Mouse (Mus musculus) CH12.LX (cell line): ENCODE measurements around the gene 4930556J24Rik. TPM values are rescaled to one million over a fixed set of nuclear protein-coding genes. Genes with fewer than 3 reads are reported as not detected.
A peak's percentile ranks its signal among the peaks of the same experiment; 100 is the strongest.
"Not testable (repeated sequence)": the region's sequence is repeated elsewhere in the genome, so short reads cannot be mapped to it uniquely, and the experiment has no call there.

ENCODE experiments used
- DNase-seq: peaks from one replicate; pipeline ENCODE4 v3.0.0-alpha.2; 2013; ENCODE audit errors: extremely low read depth
- H3K27ac ChIP-seq: 2 replicates; pipeline ENCODE4 v1.5.1; 2012; ENCODE audit warnings: low read depth, mild to moderate bottlenecking, control low read depth, moderate library complexity; ENCODE audit not compliant: insufficient read depth
- H3K27me3 ChIP-seq: replicated peaks from 2 replicates; pipeline ENCODE3; 2012; ENCODE audit warnings: inconsistent platforms
- H3K36me3 ChIP-seq, 2 experiments: replicated peaks in 1 of 2; 2 replicates each; pipeline versions ENCODE3 to v1.6.1; 2012; ENCODE audit warnings: inconsistent platforms in 1 of 2, low read length in 1 of 2, mild to moderate bottlenecking in 1 of 2, mixed read lengths in 1 of 2, moderate library complexity in 1 of 2; ENCODE audit not compliant: control insufficient read depth in 1 of 2, insufficient read depth in 1 of 2
- H3K4me1 ChIP-seq, 2 experiments: 2 replicates each; pipeline ENCODE4 v1.6.1; 2012; ENCODE audit warnings: inconsistent platforms in 1 of 2, moderate library complexity in 1 of 2; ENCODE audit not compliant: insufficient read depth in 2 of 2, control insufficient read depth in 1 of 2
- H3K4me2 ChIP-seq: 2 replicates; pipeline ENCODE4 v1.6.1; 2012; ENCODE audit warnings: low read depth, mild to moderate bottlenecking, control low read depth; ENCODE audit not compliant: poor library complexity, insufficient read depth, severe bottlenecking
- H3K4me3 ChIP-seq, 3 experiments: fragments of 150-350 bp in 1 of 3; sonication (generic) in 1 of 3; replicated peaks in 1 of 3; 2 replicates each; pipeline versions ENCODE3 to v1.5.1; 2011 to 2012; ENCODE audit warnings: low read depth in 2 of 3, low read length in 2 of 3, mild to moderate bottlenecking in 2 of 3, moderate library complexity in 2 of 3, control low read depth in 1 of 3, improper control_type of control experiment in 1 of 3, inconsistent platforms in 1 of 3, mixed read lengths in 1 of 3; ENCODE audit not compliant: poor library complexity in 1 of 3
- H3K79me2 ChIP-seq: replicated peaks from 2 replicates; pipeline ENCODE4 v1.6.1; 2012; ENCODE audit warnings: mild to moderate bottlenecking, moderate library complexity; ENCODE audit not compliant: control insufficient read depth, poor library complexity, insufficient read depth, severe bottlenecking; ENCODE audit errors: extremely low read depth
- H3K9ac ChIP-seq: 2 replicates; pipeline ENCODE4 v1.6.1; 2012; ENCODE audit warnings: low read depth, mild to moderate bottlenecking, control low read depth, moderate library complexity; ENCODE audit not compliant: insufficient read depth
- H3K9me3 ChIP-seq: replicated peaks from 2 replicates; pipeline ENCODE3; 2012; ENCODE audit warnings: low read length, inconsistent platforms, mixed read lengths
- BHLHE40 ChIP-seq: IDR thresholded peaks from 2 replicates; pipeline ENCODE4 v1.6.1; 2011; ENCODE audit warnings: mild to moderate bottlenecking, low read depth, low read length, improper control_type of control experiment
- CHD2 ChIP-seq: IDR thresholded peaks from 2 replicates; pipeline ENCODE4 v1.6.1; 2011; ENCODE audit warnings: low read length, improper control_type of control experiment
- CTCF ChIP-seq, 2 experiments: IDR thresholded peaks in 1 of 2; conservative IDR thresholded peaks in 1 of 2; 2 replicates each; pipeline ENCODE4 v1.5.1; 2011 to 2012; ENCODE audit warnings: low read depth in 2 of 2, low read length in 2 of 2, improper control_type of control experiment in 1 of 2, inconsistent platforms in 1 of 2, mild to moderate bottlenecking in 1 of 2, moderate library complexity in 1 of 2
- EP300 ChIP-seq: IDR thresholded peaks from 2 replicates; pipeline ENCODE4 v1.6.1; 2011; ENCODE audit warnings: low read length, improper control_type of control experiment
- JUN ChIP-seq: IDR thresholded peaks from 2 replicates; pipeline ENCODE4 v1.6.1; 2011; ENCODE audit warnings: low read depth, mild to moderate bottlenecking, low read length, improper control_type of control experiment, moderate library complexity; ENCODE audit not compliant: insufficient read depth
- MAX ChIP-seq: IDR thresholded peaks from 2 replicates; pipeline ENCODE4 v1.6.1; 2011; ENCODE audit warnings: low read length, improper control_type of control experiment
- MAZ ChIP-seq: IDR thresholded peaks from 2 replicates; pipeline ENCODE4 v1.6.1; 2012; ENCODE audit warnings: low read depth, mild to moderate bottlenecking, inconsistent platforms, low read length, improper control_type of control experiment, moderate library complexity
- MEF2A ChIP-seq: IDR thresholded peaks from 2 replicates; pipeline ENCODE4 v1.6.1; 2014; ENCODE audit warnings: low read depth, mild to moderate bottlenecking, inconsistent platforms, low read length, improper control_type of control experiment, borderline replicate concordance
- PAX5 ChIP-seq: IDR thresholded peaks from 2 replicates; pipeline ENCODE4 v1.6.1; 2012; ENCODE audit warnings: low read length, inconsistent platforms, mixed read lengths
- POLR2AphosphoS2 ChIP-seq: IDR thresholded peaks from 2 replicates; pipeline ENCODE4 v1.6.1; 2011; ENCODE audit warnings: low read depth, low read length, improper control_type of control experiment
- RCOR1 ChIP-seq: conservative IDR thresholded peaks from 2 replicates; pipeline ENCODE4 v1.6.1; 2012; ENCODE audit warnings: low read depth, mild to moderate bottlenecking, inconsistent platforms, low read length, improper control_type of control experiment
- TCF12 ChIP-seq: IDR thresholded peaks from 2 replicates; pipeline ENCODE4 v1.6.1; 2014; ENCODE audit warnings: low read depth, mild to moderate bottlenecking, inconsistent platforms, low read length, improper control_type of control experiment
- USF2 ChIP-seq: conservative IDR thresholded peaks from 2 replicates; pipeline ENCODE4 v1.6.1; 2011; ENCODE audit warnings: low read depth, low read length, improper control_type of control experiment
- dilution Hi-C: fragments of 300-500 bp; cut with MboI; formaldehyde crosslinking; loops from 2 replicates; pipeline ENCODE4 v1.14.3; 2020; ENCODE audit warnings: low sequenced_read_pairs; ENCODE audit not compliant: extremely low pct_unique_long_range_greater_than_20kb, extremely low pct_ligation_motif_present
- in situ Hi-C: fragments of 300-500 bp; cut with MboI; formaldehyde crosslinking; loops from 3 replicates; pipeline ENCODE4 v1.14.3; 2019; ENCODE audit warnings: low sequenced_read_pairs, low pct_ligation_motif_present, low pct_unique_long_range_greater_than_20kb, mixed read lengths
- polyA plus RNA-seq: library from polyadenylated mRNA; unstranded; fragments of >175 nt; gene quantifications from 2 replicates; pipeline ENCODE4 v1.2.1, GENCODE M21; 2012; ENCODE audit warnings: low read depth; ENCODE audit not compliant: insufficient read length
- total RNA-seq, 2 experiments: library from RNA; depleted of rRNA; stranded (reverse); fragments of 300-350 nt in 1 of 2; fragments of >200 nt in 1 of 2; gene quantifications; 2 replicates each; pipeline ENCODE4 v1.2.3; 2012 to 2014

The 4930556J24Rik gene
- total and polyA plus RNA-seq, 3 experiments, result 0.21 to 0.70 TPM; not detected in 1

DNA sequence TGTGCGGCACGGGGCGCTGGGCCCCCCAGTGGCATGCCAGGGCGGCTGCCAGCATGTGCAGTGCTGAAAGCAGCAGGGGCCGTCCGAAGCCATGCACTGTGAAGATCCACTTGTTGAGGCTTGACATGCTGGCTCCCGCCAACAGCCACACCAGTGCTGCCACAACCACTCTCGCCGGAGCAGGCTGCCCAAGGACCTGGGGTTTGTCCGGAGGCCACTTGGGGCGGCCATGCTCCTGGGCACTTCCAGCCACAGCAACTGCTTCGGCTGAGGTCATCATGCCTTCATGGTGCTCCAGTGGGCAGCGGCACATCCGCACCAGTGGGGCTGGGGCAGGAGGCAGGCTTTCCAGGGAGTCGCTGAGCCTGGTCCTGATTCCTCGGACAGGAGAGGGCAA, 63.7 kb downstream of the 4930556J24Rik start:
- DNase-seq, result no peak
- H3K27me3 ChIP-seq, result peaks cover 13% of the 10 kb centered on the region
- in situ Hi-C loops, result loop anchor here (25.0 kb wide), 1 partner anchor 376 kb away; the partner anchor contains the start of gene Smtn
- H3K4me3 ChIP-seq, result peak overlapping the region; percentile 61 to 83 (median 75)
- peaks cover 0 to 8% of the 10 kb centered on the region in 2 experiments for H3K36me3 ChIP-seq
- no peaks in the 10 kb centered on the region for H3K9me3 ChIP-seq
- dilution Hi-C loops, result no loop called here
- H3K9ac ChIP-seq, result peak overlapping the region; percentile 65
- H3K79me2 ChIP-seq, result no peaks in the 10 kb centered on the region
- H3K27ac ChIP-seq, result no peak overlapping the region
- H3K4me2 ChIP-seq, result peak overlapping the region; percentile 80
- peak in 1 of 2 experiments; percentile 34; a peak in 2 of 4 replicates for TF ChIP-seq CTCF (conservative IDR thresholded peaks at IDR 0.05 in 1 of 2, IDR thresholded peaks at IDR 0.05 in 1 of 2; ENCODE audit: low read depth in 2 of 2, low read length in 2 of 2)
- TF ChIP-seq POLR2AphosphoS2, result no peak
- 0 out of 2 replicates have a peak, but pooled peaks have one; percentile 21 for TF ChIP-seq TCF12
- TF ChIP-seq JUN, result no peak
- no peak for TF ChIP-seq RCOR1
- 0 out of 2 replicates have a peak, but pooled peaks have one; percentile 20 for TF ChIP-seq MEF2A
- no peak for TF ChIP-seq PAX5
- TF ChIP-seq MAX, result peak; percentile 73
- no peak for TF ChIP-seq USF2
- peak; percentile 62 for TF ChIP-seq BHLHE40
- peaks cover 36 to 55% of the 10 kb centered on the region in 2 experiments for H3K4me1 ChIP-seq

DNA sequence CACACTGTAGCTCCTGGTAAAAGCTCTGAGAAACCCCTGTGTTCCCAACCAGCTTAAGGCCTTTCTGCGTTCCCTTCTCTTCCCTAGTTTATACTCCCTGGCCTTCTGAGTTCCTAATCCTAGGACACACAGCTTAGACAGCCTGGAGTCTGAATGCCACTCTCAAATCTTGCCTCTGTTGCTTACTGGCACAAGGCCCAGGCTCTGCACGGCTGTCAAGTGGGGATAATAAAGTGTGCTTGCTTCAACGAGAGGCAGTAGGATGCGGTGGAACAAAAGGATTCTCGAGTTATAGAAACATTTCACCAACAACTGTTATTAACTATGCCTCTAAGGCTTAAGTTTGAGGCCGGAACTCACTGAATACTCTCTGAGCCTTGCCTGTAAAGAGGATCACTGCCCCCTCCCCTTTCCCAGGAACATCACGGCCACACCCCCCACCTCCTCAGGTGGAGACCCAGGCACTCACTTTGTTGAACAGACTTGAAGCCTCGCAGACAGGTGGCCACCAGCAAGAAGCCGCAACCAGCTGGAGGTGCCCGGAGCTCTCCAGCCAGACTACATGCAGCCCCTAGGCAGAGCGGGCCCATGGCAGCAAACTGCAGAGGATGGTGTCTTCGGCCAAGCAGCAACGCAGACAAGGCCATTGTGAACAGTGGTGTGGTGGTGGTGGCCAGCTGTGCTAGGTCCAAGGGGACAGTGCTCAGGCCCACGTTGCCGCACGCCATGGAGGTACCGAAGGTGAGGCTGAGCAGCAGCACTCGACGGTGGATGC, 64.3 kb downstream of the 4930556J24Rik start:
- Histone ChIP-seq H3K36me3 (peaks cover 4 to 14% of the 10 kb centered on the region in 2 experiments), H3K79me2 (no peaks in the 10 kb centered on the region), H3K4me3 (peak overlapping the region in 2 of 3 experiments; percentile 21 to 75), H3K27me3 (peaks cover 13% of the 10 kb centered on the region), H3K9ac (no peak overlapping the region), H3K4me2 (peak overlapping the region; percentile 80), H3K9me3 (no peaks in the 10 kb centered on the region), H3K4me1 (peaks cover 36 to 55% of the 10 kb centered on the region in 2 experiments), H3K27ac (no peak overlapping the region)
- in situ Hi-C loops, result loop anchor here (25.0 kb wide), 1 partner anchor 375 kb away; the partner anchor contains the start of gene Smtn
- TF ChIP-seq POLR2AphosphoS2 (no peak), MAZ (no peak), CHD2 (no peak), EP300 (peak; percentile 10; the same call in 1 of the 2 replicates), BHLHE40 (no peak)
- dilution Hi-C loops, result no loop called here
- no peak for DNase-seq

DNA sequence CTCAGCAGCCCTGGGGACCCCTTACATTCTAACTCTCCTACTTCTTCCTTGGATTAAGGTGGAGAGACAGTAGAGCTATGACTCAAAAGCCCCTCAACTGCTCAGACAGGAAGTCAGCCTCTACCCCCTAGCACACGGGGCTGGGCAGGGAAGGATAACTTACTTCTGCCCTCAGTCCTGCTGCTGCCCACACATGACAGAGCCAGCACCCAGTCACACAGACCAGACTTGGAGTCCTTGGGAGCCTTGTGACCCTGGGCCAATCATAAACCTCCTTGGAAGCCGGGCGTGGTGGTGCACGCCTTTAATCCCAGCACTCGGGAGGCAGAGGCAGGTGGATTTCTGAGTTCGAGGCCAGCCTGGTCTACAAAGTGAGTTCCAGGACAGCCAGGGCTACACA, 65.1 kb downstream of the 4930556J24Rik start:
- H3K4me1 ChIP-seq, result peaks cover 28 to 50% of the 10 kb centered on the region in 2 experiments
- H3K27ac ChIP-seq, H3K9me3 ChIP-seq, H3K79me2 ChIP-seq, DNase-seq, dilution Hi-C loops, H3K9ac ChIP-seq: not testable (repeated sequence)
- in situ Hi-C loops, result loop anchor here (25.0 kb wide), 1 partner anchor 374 kb away; the partner anchor contains the start of gene Smtn
- H3K4me2 ChIP-seq, result peak overlapping the region; percentile 26; the same call in 1 of the 2 replicates
- H3K27me3 ChIP-seq, result peaks cover 13% of the 10 kb centered on the region
- H3K36me3 ChIP-seq, result peaks cover 11 to 22% of the 10 kb centered on the region in 2 experiments
- H3K4me3 ChIP-seq, result peak overlapping the region; percentile 3 to 16 (median 7)
